Mouse (Mus musculus) midbrain, embryonic 15.5 days (tissue): ENCODE results near the gene RPS10-NUDT3. TPM values are rescaled to one million over a fixed set of nuclear protein-coding genes. Genes with fewer than 3 reads are reported as not detected.
A peak's percentile ranks its signal among the peaks of the same experiment; 100 is the strongest.

Experiments
- ATAC-seq: fragments of 200-750 bp; cut with Nextera tagmentation; replicated peaks from 2 replicates; pipeline ENCODE4 v1.8.0; 2017; ENCODE audit warnings: moderate TSS enrichment
- H3K27ac ChIP-seq: fragments of 300-500 bp; sonication (generic); 2 replicates; pipeline ENCODE4 v1.5.1; 2015; ENCODE audit warnings: mild to moderate bottlenecking, inconsistent platforms
- H3K27me3 ChIP-seq: fragments of 300-500 bp; sonication (generic); replicated peaks from 2 replicates; pipeline ENCODE4 v1.6.1; 2015; ENCODE audit warnings: inconsistent platforms
- H3K36me3 ChIP-seq: fragments of 300-500 bp; sonication (generic); replicated peaks from 2 replicates; pipeline ENCODE4 v1.6.1; 2015; ENCODE audit warnings: inconsistent platforms
- H3K4me1 ChIP-seq: fragments of 300-500 bp; sonication (generic); 2 replicates; pipeline ENCODE4 v1.6.1; 2015; ENCODE audit warnings: inconsistent platforms
- H3K4me2 ChIP-seq: fragments of 300-500 bp; sonication (generic); 2 replicates; pipeline ENCODE4 v1.6.1; 2015; ENCODE audit warnings: inconsistent platforms, mild to moderate bottlenecking, moderate library complexity
- H3K4me3 ChIP-seq: fragments of 300-500 bp; sonication (generic); 2 replicates; pipeline ENCODE4 v1.5.1; 2015; ENCODE audit warnings: mild to moderate bottlenecking, inconsistent platforms
- H3K9ac ChIP-seq: fragments of 300-500 bp; sonication (generic); 2 replicates; pipeline ENCODE4 v1.6.1; 2015; ENCODE audit warnings: mild to moderate bottlenecking, inconsistent platforms
- H3K9me3 ChIP-seq: fragments of 300-500 bp; sonication (generic); 2 replicates; pipeline ENCODE4 v1.6.1; 2016; ENCODE audit warnings: inconsistent platforms
- WGBS: fragments of 180-500 bp; shearing (Covaris S2); methylation state at CpG from one replicate; pipeline ENCODE4 v1.1.7; 2015; ENCODE audit warnings: mixed read lengths; 5-methylcytosine and 5-hydroxymethylcytosine counted together
- polyA plus RNA-seq: library from polyadenylated mRNA; unstranded; fragments of >200 nt; fragmentation: Nextera tagmentation; extraction: Ambion mirVana; gene quantifications from 2 replicates; pipeline ENCODE4 v1.2.1, GENCODE M21; 2015

RPS10-NUDT3 gene
- polyA plus RNA-seq, 1 experiment from 2014 or later, result not detected

GRCm38 (mm10) chr17:27595659-27596375, 39.2 kb downstream of the RPS10-NUDT3 start:
- Histone ChIP-seq H3K36me3 (peaks cover 25% of the 10 kb centered on the region; the same call in 1 of the 2 replicates), H3K4me1 (peaks cover 15% of the 10 kb centered on the region; the same call in 1 of the 2 replicates), H3K4me2 (no peak overlapping the region), H3K9ac (no peak overlapping the region), H3K27me3 (no peaks in the 10 kb centered on the region), H3K9me3 (no peaks in the 10 kb centered on the region), H3K4me3 (no peak overlapping the region), H3K27ac (no peak overlapping the region)
- no peak for ATAC-seq
- 86% methylated on average over 15 of the region's 15 CpGs for WGBS

- WGBS, result 98% methylated on average over 7 of the region's 7 CpGs
- no peak overlapping the region for H3K9ac ChIP-seq
- H3K4me3 ChIP-seq, result no peak overlapping the region
- H3K27ac ChIP-seq, result no peak overlapping the region
- peaks cover 2% of the 10 kb centered on the region for H3K4me1 ChIP-seq
- no peaks in the 10 kb centered on the region for H3K9me3 ChIP-seq
- no peak for ATAC-seq
- H3K27me3 ChIP-seq, result no peaks in the 10 kb centered on the region
- no peak overlapping the region for H3K4me2 ChIP-seq
- H3K36me3 ChIP-seq, result peaks cover 25% of the 10 kb centered on the region; the same call in 1 of the 2 replicates
These were observed 42.5 kb downstream of the RPS10-NUDT3 start for GRCm38 (mm10) chr17:27592565-27592910.

DNA sequence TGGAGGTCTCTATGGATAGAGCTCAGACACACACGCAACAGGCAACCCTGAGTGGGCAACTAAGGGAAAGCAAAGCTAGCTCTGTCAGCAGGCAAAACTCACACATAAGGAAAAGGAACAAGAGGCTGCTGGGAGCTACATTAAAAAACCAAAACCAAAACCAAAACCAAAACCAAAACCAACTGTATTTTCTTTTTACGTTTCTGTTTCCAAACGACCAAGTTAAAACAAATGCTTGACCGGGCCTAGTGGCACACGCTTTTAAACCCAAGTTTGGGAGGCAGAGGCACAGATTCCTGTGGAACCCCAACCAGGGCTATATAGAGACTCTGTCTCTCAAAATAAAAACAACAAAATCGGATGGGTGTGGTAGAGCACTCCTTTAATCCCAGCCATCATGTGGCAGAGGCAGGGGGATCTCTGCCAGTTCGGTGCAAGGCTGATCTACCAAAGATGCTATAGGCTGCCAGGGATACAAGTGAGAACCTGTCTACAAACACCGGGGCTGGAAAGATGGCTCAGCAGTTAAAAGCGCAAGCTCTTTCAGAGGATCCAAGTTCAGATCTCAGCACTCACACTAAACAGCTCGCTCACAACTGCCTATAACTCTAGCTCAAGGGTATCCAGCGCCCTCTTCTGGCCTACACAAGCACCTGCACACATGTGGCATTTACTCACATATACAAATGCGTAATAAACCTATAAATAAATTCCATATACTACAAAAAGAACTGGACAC, 43.0 kb downstream of the RPS10-NUDT3 start:
- no peak for ATAC-seq
- Histone ChIP-seq H3K36me3 (peaks cover 25% of the 10 kb centered on the region; the same call in 1 of the 2 replicates), H3K4me2 (no peak overlapping the region), H3K27me3 (no peaks in the 10 kb centered on the region), H3K4me1 (peaks cover 3% of the 10 kb centered on the region), H3K27ac (no peak overlapping the region), H3K9ac (no peak overlapping the region), H3K4me3 (no peak overlapping the region), H3K9me3 (no peaks in the 10 kb centered on the region)
- 91% methylated on average over 12 of the region's 12 CpGs for WGBS

- Histone ChIP-seq H3K27ac (no peak overlapping the region), H3K9ac (no peak overlapping the region), H3K4me3 (no peak overlapping the region), H3K27me3 (no peaks in the 10 kb centered on the region), H3K4me2 (no peak overlapping the region), H3K4me1 (peaks cover 5% of the 10 kb centered on the region), H3K36me3 (peaks cover 8% of the 10 kb centered on the region; the same call in 1 of the 2 replicates), H3K9me3 (no peaks in the 10 kb centered on the region)
- ATAC-seq, result no peak
- WGBS, result 86% methylated on average over 8 of the region's 8 CpGs
These were observed 46.8 kb downstream of the RPS10-NUDT3 start for GRCm38 (mm10) chr17:27588231-27588630.

- Histone ChIP-seq H3K4me3 (no peak overlapping the region), H3K9me3 (no peaks in the 10 kb centered on the region), H3K36me3 (peaks cover 5% of the 10 kb centered on the region; the same call in 1 of the 2 replicates), H3K4me2 (no peak overlapping the region), H3K27me3 (no peaks in the 10 kb centered on the region), H3K27ac (no peak overlapping the region), H3K9ac (no peak overlapping the region), H3K4me1 (peaks cover 5% of the 10 kb centered on the region)
- WGBS, result 81% methylated on average over 12 of the region's 12 CpGs
- no peak for ATAC-seq
These were observed 47.8 kb downstream of the RPS10-NUDT3 start for GRCm38 (mm10) chr17:27587252-27587651.

- H3K27ac ChIP-seq, result no peak overlapping the region
- H3K4me1 ChIP-seq, result peaks cover 5% of the 10 kb centered on the region
- 53% methylated on average over 9 of the region's 9 CpGs for WGBS
- H3K36me3 ChIP-seq, result peaks cover 8% of the 10 kb centered on the region; the same call in 1 of the 2 replicates
- H3K9me3 ChIP-seq, result no peaks in the 10 kb centered on the region
- no peak for ATAC-seq
- H3K4me2 ChIP-seq, result no peak overlapping the region
- no peaks in the 10 kb centered on the region for H3K27me3 ChIP-seq
- no peak overlapping the region for H3K9ac ChIP-seq
- H3K4me3 ChIP-seq, result no peak overlapping the region
These were observed 48.4 kb downstream of the RPS10-NUDT3 start for GRCm38 (mm10) chr17:27586661-27587060.

DNA sequence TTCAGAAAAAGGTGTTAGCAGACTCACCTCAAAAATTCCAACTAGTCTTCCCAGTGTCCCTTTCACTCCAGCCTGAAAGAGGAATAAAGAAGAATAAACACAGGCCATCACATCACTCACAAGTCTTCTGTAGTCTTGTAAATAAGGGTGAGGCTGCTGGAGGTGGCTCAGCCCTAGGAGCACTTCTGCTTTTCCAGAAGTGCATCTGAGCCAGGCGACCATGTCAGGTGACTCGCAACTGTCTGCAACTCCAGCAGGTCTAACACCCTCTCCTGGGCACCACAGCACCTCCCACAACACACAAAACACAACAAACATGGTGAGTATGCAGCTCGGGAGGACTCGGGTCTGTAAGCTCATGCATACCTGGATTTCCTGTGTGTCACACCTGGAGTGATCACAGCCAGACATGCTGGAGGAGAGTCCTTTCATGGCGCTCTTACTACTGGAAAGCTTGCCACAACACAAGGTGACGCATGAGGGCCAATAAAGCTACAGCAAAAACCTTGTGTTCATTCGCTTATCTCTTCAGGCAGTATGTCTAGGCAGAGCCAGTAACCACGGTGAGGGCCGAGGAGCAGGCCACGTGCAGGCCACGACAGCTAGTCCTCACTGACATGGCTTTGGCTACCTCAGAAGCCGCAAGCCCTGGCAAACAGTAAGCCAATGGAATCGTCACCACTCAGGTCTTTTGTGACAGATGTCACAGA, 51.7 kb downstream of the RPS10-NUDT3 start:
- WGBS, result 93% methylated on average over 13 of the region's 13 CpGs
- peaks cover 5% of the 10 kb centered on the region for H3K4me1 ChIP-seq
- ATAC-seq, result no peak
- no peaks in the 10 kb centered on the region for H3K9me3 ChIP-seq
- no peak overlapping the region for H3K4me2 ChIP-seq
- H3K27me3 ChIP-seq, result no peaks in the 10 kb centered on the region
- H3K9ac ChIP-seq, result no peak overlapping the region
- H3K27ac ChIP-seq, result no peak overlapping the region
- peaks cover 25% of the 10 kb centered on the region for H3K36me3 ChIP-seq
- H3K4me3 ChIP-seq, result no peak overlapping the region

DNA sequence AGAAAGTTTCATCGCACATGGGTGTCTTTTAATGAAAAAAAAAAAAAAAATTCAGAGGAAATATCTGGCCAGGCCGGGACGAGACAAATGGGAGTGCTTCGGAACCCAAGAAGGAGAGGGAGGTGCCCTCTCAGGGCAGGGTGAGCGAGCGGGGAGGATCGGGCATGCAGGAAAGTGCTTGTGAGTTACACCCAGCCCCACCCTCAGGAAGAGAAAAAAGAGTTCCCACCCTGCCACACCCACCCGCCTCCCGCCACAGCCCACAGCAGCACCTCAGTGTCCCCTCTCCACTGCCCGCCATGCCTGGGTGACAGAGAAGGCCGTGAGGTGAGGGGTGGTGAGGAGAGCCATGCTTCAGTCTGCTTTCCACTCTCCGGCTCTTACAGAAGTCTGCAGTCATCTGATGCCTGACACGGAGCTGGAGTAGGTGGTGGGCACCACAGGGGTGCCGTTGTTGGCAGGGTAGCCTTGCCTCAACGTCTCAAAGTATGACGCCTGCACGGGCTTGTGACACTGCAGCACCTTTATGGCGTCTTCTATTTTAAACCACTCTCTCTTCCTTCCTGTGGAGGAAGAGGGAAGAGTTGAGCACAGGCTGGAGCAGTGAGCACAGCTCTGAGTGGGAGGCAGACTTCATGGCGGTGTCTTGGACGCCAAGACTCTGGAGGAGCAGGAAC, 54.5 kb downstream of the RPS10-NUDT3 start:
- ATAC-seq, result no peak

GRCm38 (mm10) chr17:27579816-27580215, 55.2 kb downstream of the RPS10-NUDT3 start:
- 87% methylated on average over 8 of the region's 8 CpGs for WGBS
- Histone ChIP-seq H3K4me2 (no peak overlapping the region), H3K9ac (no peak overlapping the region), H3K27me3 (no peaks in the 10 kb centered on the region), H3K9me3 (no peaks in the 10 kb centered on the region), H3K36me3 (peaks cover 25% of the 10 kb centered on the region), H3K4me1 (no peaks in the 10 kb centered on the region), H3K27ac (no peak overlapping the region), H3K4me3 (no peak overlapping the region)
- ATAC-seq, result no peak

More for the DNA sequence above, 54.5 kb downstream of the RPS10-NUDT3 start:
- H3K9me3 ChIP-seq, result no peaks in the 10 kb centered on the region
- no peak overlapping the region for H3K4me2 ChIP-seq
- 86% methylated on average over 20 of the region's 20 CpGs for WGBS
- H3K36me3 ChIP-seq, result peaks cover 25% of the 10 kb centered on the region
- no peaks in the 10 kb centered on the region for H3K4me1 ChIP-seq
- H3K4me3 ChIP-seq, result no peak overlapping the region
- H3K27ac ChIP-seq, result no peak overlapping the region
- no peaks in the 10 kb centered on the region for H3K27me3 ChIP-seq
- no peak overlapping the region for H3K9ac ChIP-seq

GRCm38 (mm10) chr17:27578487-27578886, 56.5 kb downstream of the RPS10-NUDT3 start:
- no peaks in the 10 kb centered on the region for H3K27me3 ChIP-seq
- H3K27ac ChIP-seq, result 0 out of 2 replicates have a peak overlapping the region, but pooled peaks have one; percentile 34
- H3K9me3 ChIP-seq, result no peaks in the 10 kb centered on the region
- H3K36me3 ChIP-seq, result peaks cover 25% of the 10 kb centered on the region
- no peak overlapping the region for H3K4me2 ChIP-seq
- H3K4me3 ChIP-seq, result no peak overlapping the region
- 95% methylated on average over 10 of the region's 10 CpGs for WGBS
- H3K9ac ChIP-seq, result no peak overlapping the region
- no peaks in the 10 kb centered on the region for H3K4me1 ChIP-seq
- ATAC-seq, result no peak

DNA sequence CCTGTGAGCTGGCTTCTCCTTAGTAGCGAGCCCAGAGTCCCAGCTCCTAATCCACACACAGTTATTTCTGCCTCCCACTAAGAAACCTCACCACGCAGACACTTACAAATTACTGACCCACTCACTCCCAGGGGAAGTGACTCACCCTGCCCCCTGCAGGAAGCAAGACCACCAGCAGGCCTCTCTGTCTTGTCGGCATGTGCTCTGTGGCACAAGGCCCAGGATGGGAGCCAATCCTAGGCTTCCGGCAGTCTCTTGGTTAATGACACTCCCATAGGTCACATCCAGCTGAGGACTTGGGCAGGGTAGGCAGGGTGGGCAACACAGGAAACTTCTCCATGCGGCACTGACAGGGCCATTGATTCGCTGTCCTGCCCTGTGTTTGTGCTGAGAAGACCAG, 57.6 kb downstream of the RPS10-NUDT3 start:
- Histone ChIP-seq H3K4me1 (no peaks in the 10 kb centered on the region), H3K4me3 (no peak overlapping the region), H3K36me3 (peaks cover 20% of the 10 kb centered on the region), H3K9ac (no peak overlapping the region), H3K4me2 (no peak overlapping the region), H3K9me3 (no peaks in the 10 kb centered on the region), H3K27me3 (no peaks in the 10 kb centered on the region), H3K27ac (no peak overlapping the region)
- no peak for ATAC-seq
- WGBS, result 71% methylated on average over 6 of the region's 6 CpGs

- 91% methylated on average over 7 of the region's 7 CpGs for WGBS
- Histone ChIP-seq H3K27me3 (no peaks in the 10 kb centered on the region), H3K9ac (no peak overlapping the region), H3K36me3 (peaks cover 16% of the 10 kb centered on the region), H3K4me1 (no peaks in the 10 kb centered on the region), H3K27ac (no peak overlapping the region), H3K4me2 (no peak overlapping the region), H3K9me3 (no peaks in the 10 kb centered on the region), H3K4me3 (no peak overlapping the region)
- ATAC-seq, result no peak
These were observed 59.0 kb downstream of the RPS10-NUDT3 start for GRCm38 (mm10) chr17:27576056-27576455.
